Mouse (Mus musculus) cortical plate, adult 2 months (tissue): ENCODE data around the gene Med1.

Experiments
- CTCF ChIP-seq: fragments of 200-500 bp; IDR thresholded peaks from 2 replicates; pipeline ENCODE4 v1.5.1; 2011; ENCODE audit warnings: mild to moderate bottlenecking, control low read depth, low read length; ENCODE audit not compliant: insufficient read depth; ENCODE audit errors: extremely low read depth
- POLR2A ChIP-seq: fragments of 200-500 bp; IDR thresholded peaks from 2 replicates; pipeline ENCODE4 v1.6.1; 2011; ENCODE audit warnings: mild to moderate bottlenecking, low read length, control low read depth; ENCODE audit not compliant: insufficient read depth; ENCODE audit errors: extremely low read depth

GRCm38 (mm10) chr11:98113504-98113903, 79.6 kb downstream of the Med1 start:
- no peak for TF ChIP-seq POLR2A
- no peak for TF ChIP-seq CTCF
